Mouse (Mus musculus) kidney, postnatal 0 days (tissue): ENCODE measurements around the gene Gm13305. TPM values are rescaled to one million over a fixed set of nuclear protein-coding genes. Genes with fewer than 3 reads are reported as not detected.
"Not testable (repeated sequence)": the region's sequence is repeated elsewhere in the genome, so short reads cannot be mapped to it uniquely, and the experiment has no call there.

Experiments
- ATAC-seq: fragments of 200-750 bp; cut with Nextera tagmentation; replicated peaks from 2 replicates; pipeline ENCODE4 v1.8.0; 2017; ENCODE audit warnings: low read depth, moderate number of reproducible peaks, moderate TSS enrichment, moderate library complexity; ENCODE audit not compliant: low FRiP score
- DNase-seq: peaks from one replicate; pipeline ENCODE4 v3.0.0-alpha.2; 2016; ENCODE audit warnings: low spot score
- H3K27ac ChIP-seq: fragments of 300-500 bp; sonication (generic); 2 replicates; pipeline ENCODE4 v1.5.1; 2014; ENCODE audit warnings: mild to moderate bottlenecking
- H3K27me3 ChIP-seq: fragments of 300-500 bp; sonication (generic); 2 replicates; pipeline ENCODE4 v1.6.1; 2014; ENCODE audit warnings: low read length, mixed read lengths; ENCODE audit not compliant: insufficient read depth
- H3K36me3 ChIP-seq: fragments of 300-500 bp; sonication (generic); 2 replicates; pipeline ENCODE4 v1.6.1; 2014; ENCODE audit warnings: low read length, mixed read lengths; ENCODE audit not compliant: insufficient read depth
- H3K4me1 ChIP-seq: fragments of 300-500 bp; sonication (generic); replicated peaks from 2 replicates; pipeline ENCODE4 v1.6.1; 2014; ENCODE audit warnings: antibody characterized with exemption, low read length, mixed read lengths; ENCODE audit not compliant: insufficient read depth
- H3K4me2 ChIP-seq: fragments of 300-500 bp; sonication (generic); 2 replicates; pipeline ENCODE4 v1.6.1; 2014; ENCODE audit warnings: mild to moderate bottlenecking, low read length, moderate library complexity, mixed read lengths
- H3K4me3 ChIP-seq: fragments of 300-500 bp; sonication (generic); replicated peaks from 2 replicates; pipeline ENCODE4 v1.5.1; 2014; ENCODE audit warnings: low read depth, low read length
- H3K9ac ChIP-seq: fragments of 300-500 bp; sonication (generic); 2 replicates; pipeline ENCODE4 v1.6.1; 2014; ENCODE audit warnings: low read depth, low read length
- H3K9me3 ChIP-seq: fragments of 300-500 bp; sonication (generic); replicated peaks from 2 replicates; pipeline ENCODE4 v1.6.1; 2016; ENCODE audit warnings: low read length, inconsistent platforms, mixed read lengths
- WGBS: fragments of 180-500 bp; shearing (Covaris S2); extraction: QIAGEN DNeasy Blood & Tissue Kit; methylation state at CpG from one replicate; pipeline ENCODE4 v1.1.7; 2014; 5-methylcytosine and 5-hydroxymethylcytosine counted together
- polyA plus RNA-seq: library from polyadenylated mRNA; unstranded; fragments of >200 nt; fragmentation: Nextera tagmentation; extraction: Ambion mirVana; gene quantifications from 2 replicates; pipeline ENCODE4 v1.2.1, GENCODE M21; 2015

The Gm13305 gene
- polyA plus RNA-seq = 0.21 TPM in 1 of 2 replicates, not detected in the other

DNA sequence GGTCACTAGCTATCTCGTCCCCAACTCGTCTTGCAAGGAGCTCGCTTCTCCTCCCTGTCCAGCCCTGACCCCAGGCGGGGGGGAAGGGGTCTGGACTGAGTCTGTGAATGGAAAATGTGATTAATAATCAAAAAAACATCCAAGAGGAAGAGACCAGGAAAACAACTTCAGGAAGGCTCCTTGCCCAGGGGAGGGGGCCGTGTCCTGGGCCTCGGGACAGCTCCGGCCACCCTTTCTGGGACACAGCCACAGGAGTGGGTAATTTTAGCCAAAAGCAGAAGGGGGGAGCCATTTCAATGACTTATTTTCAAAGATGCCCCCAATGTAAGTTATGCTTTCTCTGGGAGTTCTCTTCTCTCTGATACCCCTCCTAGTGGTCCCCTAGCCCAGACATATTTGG, at the start of gene Gm13305:
Gm13305 (minus strand) TSS at position 101 of the 400 bp plus-strand sequence.
- ATAC-seq, H3K4me3 ChIP-seq, H3K27me3 ChIP-seq, DNase-seq, H3K27ac ChIP-seq, H3K36me3 ChIP-seq, H3K4me2 ChIP-seq, H3K4me1 ChIP-seq, H3K9me3 ChIP-seq, H3K9ac ChIP-seq: not testable (repeated sequence)
- WGBS = no CpG with 5 or more reads among the region's 7 CpGs

DNA sequence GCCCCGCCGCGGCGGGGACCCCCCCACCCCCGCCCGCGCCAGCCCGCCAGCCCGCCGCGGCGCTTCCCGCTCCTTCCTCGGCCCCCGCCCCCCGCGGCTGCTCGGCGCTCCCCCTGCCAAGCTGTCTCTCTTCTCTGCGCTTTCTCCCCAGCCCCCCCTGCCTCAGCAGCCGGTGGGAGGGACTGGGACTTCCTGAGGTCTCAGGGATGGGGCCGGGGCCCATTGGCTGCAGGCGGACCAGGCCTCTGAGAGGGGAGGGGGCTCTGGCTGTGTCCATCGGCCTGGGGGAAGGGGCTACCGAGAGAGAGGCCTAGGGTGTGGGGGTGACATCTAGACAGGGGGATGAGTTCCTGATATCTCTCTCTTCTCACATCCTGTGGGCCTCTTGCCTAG, 16.6 kb upstream of the Gm13305 start:
- not testable (repeated sequence) for H3K36me3 ChIP-seq, H3K4me1 ChIP-seq, H3K9ac ChIP-seq, H3K9me3 ChIP-seq, H3K27ac ChIP-seq, H3K4me3 ChIP-seq, DNase-seq, H3K4me2 ChIP-seq, H3K27me3 ChIP-seq
- WGBS = no CpG with 5 or more reads among the region's 25 CpGs
- ATAC-seq = 0 out of 2 replicates have a peak, but pooled peaks have one; percentile 36

DNA sequence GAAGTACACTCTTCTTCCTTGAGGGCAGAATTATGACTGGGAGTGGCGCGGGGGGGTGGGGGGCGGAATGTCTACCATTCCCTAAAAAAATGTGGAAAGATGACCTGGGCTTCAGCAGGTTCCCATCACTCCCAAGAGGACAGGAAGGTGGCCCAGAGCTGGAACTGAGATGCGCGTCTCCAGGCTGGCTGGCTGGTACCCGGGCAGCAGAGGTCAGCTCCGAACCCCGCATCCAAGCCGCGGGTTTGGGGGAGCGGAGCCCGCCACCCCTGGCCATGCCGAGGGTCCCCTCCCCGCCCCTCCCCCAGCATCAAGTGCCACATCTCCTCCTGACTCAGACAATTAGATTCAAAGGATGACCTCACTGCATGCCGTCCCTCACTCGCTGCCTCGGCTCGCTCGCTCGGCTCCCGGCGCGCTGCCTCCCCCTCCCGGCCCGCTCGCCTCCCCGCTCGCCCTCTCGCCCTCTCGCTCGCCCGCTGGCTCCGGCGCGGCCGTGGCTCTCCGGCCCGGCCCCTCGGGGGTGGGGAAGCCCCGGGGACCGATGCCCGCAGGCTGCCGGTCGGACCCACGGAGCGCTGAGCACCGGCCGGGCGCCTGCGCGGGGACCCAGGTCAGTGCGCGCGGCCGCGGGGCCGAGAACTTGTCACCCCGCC, 16.0 kb upstream of the Gm13305 start:
- WGBS = no CpG with 5 or more reads among the region's 58 CpGs
- H3K4me3 ChIP-seq, DNase-seq, ATAC-seq, H3K27ac ChIP-seq, H3K4me2 ChIP-seq, H3K4me1 ChIP-seq, H3K9me3 ChIP-seq, H3K27me3 ChIP-seq, H3K9ac ChIP-seq, H3K36me3 ChIP-seq: not testable (repeated sequence)

DNA sequence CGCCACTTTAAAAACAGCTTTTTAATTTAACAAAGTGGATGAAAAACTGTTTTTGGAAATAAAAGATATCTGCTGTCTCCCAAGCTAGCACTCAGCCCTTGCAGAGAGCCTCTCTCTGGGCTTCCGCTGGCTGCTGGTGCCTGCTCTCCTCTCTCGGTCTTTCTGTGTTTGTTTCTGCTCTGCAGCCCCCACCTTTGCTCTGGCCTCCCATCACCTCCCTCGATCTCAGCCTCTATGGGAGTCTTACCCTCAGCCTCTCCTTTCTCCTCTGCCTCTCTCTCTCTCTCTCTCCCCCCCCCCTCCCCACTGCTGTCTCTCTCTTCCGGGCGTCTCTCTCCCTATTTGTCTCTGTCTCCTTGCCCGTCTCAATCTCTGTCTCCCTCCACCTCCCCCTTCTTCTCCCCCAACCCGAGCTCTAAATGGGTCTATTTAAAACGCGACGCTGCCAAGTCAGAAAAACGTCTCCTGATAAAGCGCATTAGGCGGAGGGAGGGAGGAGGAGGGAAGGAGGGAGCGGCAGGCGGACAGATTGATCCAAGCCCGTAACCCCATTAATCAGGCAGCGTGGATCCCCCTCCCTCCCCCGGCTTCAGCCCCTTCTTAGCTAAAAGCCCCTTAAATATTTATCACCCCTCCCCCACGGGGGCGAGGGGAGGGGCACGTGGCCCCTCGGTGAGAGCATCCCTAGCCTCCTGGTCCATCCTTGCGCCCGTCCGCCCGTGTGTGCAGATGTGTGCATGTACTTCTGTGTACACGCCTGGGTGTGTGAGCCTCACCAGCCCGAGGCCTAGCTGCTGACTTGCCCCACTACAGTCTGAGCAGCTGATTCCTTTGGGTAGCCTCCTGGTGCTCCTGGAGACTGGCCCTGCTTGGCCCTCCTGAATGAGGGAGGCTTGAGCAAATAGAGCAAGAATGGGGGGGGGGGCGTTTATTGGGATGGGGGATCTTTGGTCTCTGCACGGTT, 15.1 kb upstream of the Gm13305 start:
- H3K9me3 ChIP-seq, H3K4me2 ChIP-seq, H3K9ac ChIP-seq, H3K36me3 ChIP-seq, H3K27me3 ChIP-seq, H3K27ac ChIP-seq, ATAC-seq, H3K4me3 ChIP-seq, DNase-seq, H3K4me1 ChIP-seq: not testable (repeated sequence)
- no CpG with 5 or more reads among the region's 31 CpGs for WGBS

DNA sequence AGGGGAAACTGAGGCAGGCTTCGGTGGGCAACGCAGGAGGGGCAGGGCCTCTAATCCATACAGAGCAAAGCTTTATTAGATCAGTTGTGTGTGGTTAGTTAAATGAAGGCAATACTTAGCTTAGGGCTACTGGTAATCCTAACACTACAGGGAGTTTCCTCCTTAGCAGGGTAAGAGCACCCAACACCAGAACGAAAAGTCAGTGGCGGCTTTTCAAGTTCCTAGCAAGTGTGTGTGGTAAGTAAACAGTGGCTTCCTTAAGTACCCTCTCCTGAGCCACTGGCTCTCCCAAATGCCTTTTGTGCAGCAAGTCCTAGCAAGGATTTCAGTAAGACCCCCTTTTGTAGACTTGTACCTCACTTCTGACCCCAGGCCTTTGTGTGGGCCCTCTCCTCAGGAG, 9.8 kb upstream of the Gm13305 start:
- not testable (repeated sequence) for H3K27ac ChIP-seq, DNase-seq, ATAC-seq, H3K36me3 ChIP-seq, H3K4me2 ChIP-seq, H3K9me3 ChIP-seq, H3K4me3 ChIP-seq, H3K4me1 ChIP-seq, H3K9ac ChIP-seq, H3K27me3 ChIP-seq
- WGBS = no CpG with 5 or more reads among the region's 4 CpGs

DNA sequence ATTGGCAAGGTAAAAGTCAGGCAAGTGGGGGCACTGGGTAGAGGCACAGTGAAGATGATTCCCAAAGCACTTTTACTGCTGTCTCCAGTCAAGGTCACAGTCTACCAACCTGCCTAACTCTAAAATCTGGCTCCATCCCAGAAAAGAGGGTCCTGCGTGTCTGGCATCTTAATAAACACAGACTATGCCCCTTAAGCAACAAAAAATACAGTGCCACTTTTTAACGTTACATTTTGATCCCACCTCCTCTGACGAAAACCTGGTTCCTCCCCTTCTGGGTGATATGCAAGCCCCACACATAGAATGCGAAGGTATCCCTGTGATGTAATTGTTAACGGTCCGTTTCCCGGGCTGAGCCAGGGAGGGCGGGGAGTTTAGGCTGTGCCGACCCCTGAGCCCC, 15.3 kb downstream of the Gm13305 start, which contains the start of gene Gm13306:
Gm13306 (plus strand) TSS at position 301 of the 400 bp plus-strand sequence.
- not testable (repeated sequence) for H3K4me3 ChIP-seq, H3K9ac ChIP-seq, H3K36me3 ChIP-seq, H3K27me3 ChIP-seq, DNase-seq, ATAC-seq, H3K4me2 ChIP-seq, H3K27ac ChIP-seq, H3K4me1 ChIP-seq, H3K9me3 ChIP-seq
- WGBS = no CpG with 5 or more reads among the region's 9 CpGs

DNA sequence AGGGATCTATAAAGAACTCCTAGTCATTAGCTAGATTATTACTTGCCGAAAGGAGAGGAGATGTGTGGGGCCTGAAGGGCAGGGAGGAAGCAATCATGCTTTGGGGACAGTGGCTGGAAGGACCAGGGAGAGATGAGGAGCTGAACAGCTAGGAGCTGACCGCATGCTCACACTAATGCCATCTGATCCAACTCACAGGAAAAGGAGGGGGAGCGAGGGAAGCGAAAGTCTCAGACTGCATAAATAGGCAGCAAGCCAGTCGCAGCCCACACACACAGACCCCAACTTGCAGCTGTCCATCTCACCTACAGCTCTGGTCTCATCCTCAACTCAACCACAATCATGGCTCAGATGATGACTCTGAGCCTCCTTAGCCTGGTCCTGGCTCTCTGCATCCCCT, 53.9 kb downstream of the Gm13305 start, which contains the start of gene Gm13304:
Gm13304 (plus strand) TSS at position 301 of the 400 bp plus-strand sequence.
- not testable (repeated sequence) for H3K4me1 ChIP-seq

More for the DNA sequence above, 53.9 kb downstream of the Gm13305 start, which contains the start of gene Gm13304:
- not testable (repeated sequence) for H3K4me2 ChIP-seq, DNase-seq, ATAC-seq, H3K4me3 ChIP-seq, H3K9ac ChIP-seq, H3K27ac ChIP-seq, H3K9me3 ChIP-seq, H3K27me3 ChIP-seq, H3K36me3 ChIP-seq
- no CpG with 5 or more reads among the region's 5 CpGs for WGBS
